Mouse (Mus musculus) gastrocnemius, postnatal 14 days (tissue): Measurements from ENCODE around the gene Utp3. TPM values are rescaled to one million over a fixed set of nuclear protein-coding genes. Genes with fewer than 3 reads are reported as not detected.
"Not testable (repeated sequence)": the region's sequence is repeated elsewhere in the genome, so short reads cannot be mapped to it uniquely, and the experiment has no call there.

Source experiments
- DNase-seq: peaks from one replicate; pipeline ENCODE4 v3.0.0; 2021; ENCODE audit warnings: mixed read lengths
- intact Hi-C: fragments of 180-260 bp; cut with DNase I; formaldehyde crosslinking; loops from one replicate; pipeline ENCODE4 v1.15.1; 2025; ENCODE audit warnings: low total_unique reads
- long read RNA-seq, 2 experiments: library from polyadenylated mRNA; stranded (forward); transcript quantifications; one replicate each; pipeline ENCODE4 v2.0.0; 2021
- total RNA-seq, 2 experiments: library from RNA; stranded (reverse); gene quantifications; 2 replicates each; pipeline ENCODE4 v1.2.3; 2021

Utp3 gene
- total RNA-seq, result 10 to 100 TPM; 22.5 to 23.4 TPM
- long read RNA-seq, experiment 1, transcript Utp3-201 (1 exons, 1,629 nt), result major isoform, 14 of 14 reads
- long read RNA-seq, experiment 1, partial matches to known transcripts, result 0 of 14 reads
- long read RNA-seq, experiment 1, other reads (novel, unspliced or antisense), result 0 of 14 reads
- long read RNA-seq, experiment 2, transcript Utp3-201 (1 exons, 1,629 nt), result major isoform, 22 of 22 reads
- long read RNA-seq, experiment 2, partial matches to known transcripts, result 0 of 22 reads
- long read RNA-seq, experiment 2, other reads (novel, unspliced or antisense), result 0 of 22 reads

DNA sequence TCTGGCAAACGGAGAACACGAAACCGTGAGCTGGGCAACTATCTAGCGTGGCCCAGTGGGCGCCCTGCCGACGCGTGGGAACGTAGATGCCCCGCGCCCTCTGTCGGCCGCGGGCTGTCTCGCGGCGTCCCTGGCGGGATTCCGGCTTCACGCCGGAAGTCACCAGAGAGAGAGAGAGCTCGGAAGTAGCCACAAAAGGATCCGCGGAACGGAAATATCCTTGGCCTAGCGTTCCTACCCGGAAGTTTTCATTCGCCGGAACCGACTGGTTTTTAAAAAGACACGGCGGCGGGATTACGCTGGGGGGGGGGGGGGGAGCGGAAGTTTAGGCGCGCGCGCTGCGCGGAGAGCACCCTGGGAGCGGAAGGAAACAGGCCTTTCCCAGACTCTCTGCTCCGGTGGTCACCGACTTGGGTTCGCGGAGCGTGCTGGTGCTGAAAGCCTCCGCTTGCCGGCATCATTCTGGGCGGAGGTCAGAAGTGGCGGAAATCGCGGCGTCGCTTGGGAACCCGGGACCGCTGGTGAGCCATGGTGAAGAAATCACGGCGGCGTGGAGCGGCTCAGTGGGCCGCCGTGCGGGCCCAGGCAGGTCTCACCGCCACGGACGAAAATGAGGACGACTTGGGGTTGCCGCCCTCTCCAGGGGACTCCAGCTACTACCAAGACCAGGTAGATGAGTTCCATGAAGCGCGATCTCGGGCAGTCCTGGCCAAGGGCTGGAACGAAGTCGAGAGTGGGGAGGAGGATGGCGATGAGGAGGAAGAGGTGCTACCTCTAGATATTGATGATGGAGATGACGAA is at the start of gene Utp3:
TSS of gene Utp3 (plus strand) at position 377 of the 801 bp plus-strand sequence.
- intact Hi-C loops, result no loop called here
- DNase-seq, result peak; percentile 91

DNA sequence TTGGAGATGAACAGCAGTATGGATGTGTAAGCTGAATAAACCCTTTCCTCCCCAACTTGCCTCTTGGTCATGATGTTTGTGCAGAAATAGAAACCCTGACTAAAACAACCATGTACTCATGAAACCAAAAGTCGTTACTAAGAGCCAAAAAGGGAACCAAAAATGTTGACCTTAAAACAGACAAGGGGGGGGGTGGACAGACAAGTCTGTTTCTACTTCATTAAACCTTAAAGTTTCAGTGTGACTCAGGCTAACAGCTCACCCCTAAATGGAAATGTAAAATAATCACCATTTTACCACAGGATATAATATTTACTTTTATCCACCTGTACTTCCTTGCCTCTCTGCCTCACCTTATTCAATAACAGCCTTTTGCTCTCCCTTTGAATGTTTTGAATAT is 45.7 kb upstream of the Utp3 start:
- intact Hi-C loops, result no loop called here
- DNase-seq, result no peak

GRCm38 (mm10) chr5:88508990-88509389 is 45.3 kb upstream of the Utp3 start:
- DNase-seq, result no peak
- intact Hi-C loops, result no loop called here

GRCm38 (mm10) chr5:88519232-88519631 is 35.0 kb upstream of the Utp3 start:
- no peak for DNase-seq

DNA sequence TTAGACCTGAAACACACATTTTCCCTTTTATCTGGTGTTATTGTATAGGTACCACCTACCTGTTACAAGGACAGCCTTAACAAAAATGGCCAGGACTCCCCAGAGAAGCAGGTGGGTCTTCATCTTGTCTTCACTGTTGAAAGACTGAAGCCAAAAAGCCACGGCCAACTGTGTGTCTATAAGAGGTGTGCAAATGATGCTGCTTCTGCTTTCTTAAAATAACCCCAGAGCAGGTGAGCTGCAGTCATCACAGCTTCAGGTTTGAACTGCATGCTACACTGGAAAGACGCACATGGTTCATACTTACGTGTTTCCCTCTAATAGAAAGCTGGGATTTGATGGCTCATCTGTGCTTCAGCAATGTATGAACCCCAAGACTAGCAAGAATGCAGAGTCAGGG is 26.6 kb upstream of the Utp3 start, which contains the start of gene Jchain:
TSS of gene Jchain (minus strand) at position 235 of the 400 bp plus-strand sequence.
- intact Hi-C loops, result no loop called here
- no peak for DNase-seq

More at GRCm38 (mm10) chr5:88519232-88519631, 35.0 kb upstream of the Utp3 start:
- intact Hi-C loops, result no loop called here

DNA sequence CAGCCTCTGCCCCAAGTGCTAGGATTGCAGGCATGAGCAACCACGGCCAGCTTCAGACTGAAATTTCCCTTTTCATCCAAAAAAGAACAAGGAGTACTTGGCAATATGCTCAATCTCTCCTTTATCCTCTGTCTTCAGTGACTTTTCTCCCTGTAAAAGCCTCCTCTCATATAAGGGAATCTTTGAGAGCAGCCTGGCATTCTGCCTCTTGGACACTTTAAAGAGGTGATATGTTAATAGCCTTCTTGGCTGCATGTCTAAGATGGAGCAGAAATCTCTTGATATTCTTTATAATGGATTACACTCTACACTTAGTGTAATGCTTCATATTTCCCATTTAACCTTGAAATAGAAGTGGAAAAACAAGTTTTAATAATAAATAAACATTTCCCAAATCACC is 23.4 kb upstream of the Utp3 start:
- intact Hi-C loops, result no loop called here
- no peak for DNase-seq

GRCm38 (mm10) chr5:88534697-88535096 is 19.6 kb upstream of the Utp3 start:
- intact Hi-C loops, result no loop called here
- DNase-seq, result no peak

DNA sequence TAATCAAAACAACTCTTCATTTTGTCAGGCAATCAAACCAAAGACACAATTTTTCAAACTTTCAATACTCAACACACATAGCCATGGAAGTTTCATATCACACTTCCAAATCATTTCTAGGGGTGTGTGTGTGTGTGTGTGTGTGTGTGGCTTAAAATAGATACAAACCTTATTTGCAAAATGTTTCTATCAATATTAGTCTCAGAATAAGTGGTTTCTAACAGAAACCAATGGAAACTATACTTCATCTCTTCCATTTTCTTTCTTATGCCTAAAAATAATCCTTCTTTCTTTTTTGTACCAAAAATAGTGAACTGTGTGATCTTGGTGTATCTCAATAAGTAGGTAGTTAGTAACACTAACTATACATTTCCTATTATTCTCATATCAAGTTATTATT is 13.4 kb upstream of the Utp3 start:
- intact Hi-C loops, result no loop called here

GRCm38 (mm10) chr5:88542651-88543282 is 11.5 kb upstream of the Utp3 start:
- intact Hi-C loops, result no loop called here
- peak; percentile 23 for DNase-seq

More for the DNA sequence above, 13.4 kb upstream of the Utp3 start:
- DNase-seq, result no peak

DNA sequence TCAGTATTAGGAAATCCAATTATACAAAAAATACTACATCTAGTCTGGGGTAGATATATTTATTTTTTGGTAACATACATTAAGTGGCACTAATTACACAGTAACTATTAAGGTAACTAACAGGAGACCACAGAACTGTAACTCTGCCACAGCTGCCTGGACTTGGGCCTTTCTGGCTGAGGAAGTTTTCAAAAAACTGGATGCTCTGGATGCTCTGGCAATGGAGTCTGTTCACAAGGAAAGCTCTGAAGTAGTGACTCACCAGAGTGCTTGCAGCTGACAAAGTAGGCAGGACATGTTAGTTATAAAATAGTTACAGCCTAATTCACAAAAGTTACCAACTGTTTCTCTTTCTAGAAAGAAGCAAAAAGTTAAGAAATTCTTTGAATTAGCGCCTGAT is 9.9 kb upstream of the Utp3 start:
- intact Hi-C loops, DNase-seq: not testable (repeated sequence)

DNA sequence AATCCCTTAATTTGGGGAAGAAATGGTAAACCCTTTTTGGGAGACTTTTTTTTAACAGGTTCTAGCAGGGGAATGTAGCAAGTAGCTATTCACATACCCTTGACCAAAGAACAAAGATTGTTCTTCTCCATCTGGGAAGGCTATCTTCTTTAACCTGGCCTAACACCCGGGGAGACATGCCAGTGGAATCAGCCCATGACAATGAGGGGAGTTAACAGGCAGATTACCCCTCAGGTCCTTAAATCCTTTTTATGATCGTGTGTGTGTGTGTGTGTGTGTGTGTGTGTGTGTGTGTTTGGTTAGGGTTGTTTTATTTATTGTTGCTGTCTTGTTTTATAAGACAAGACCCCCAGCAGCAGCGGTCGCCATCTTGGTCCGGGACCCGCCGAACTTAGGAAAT is 8.7 kb upstream of the Utp3 start:
- intact Hi-C loops, result no loop called here
- no peak for DNase-seq

- intact Hi-C loops, result no loop called here
- DNase-seq, result no peak
These were observed 784 bp upstream of the Utp3 start for GRCm38 (mm10) chr5:88553271-88554085.

DNA sequence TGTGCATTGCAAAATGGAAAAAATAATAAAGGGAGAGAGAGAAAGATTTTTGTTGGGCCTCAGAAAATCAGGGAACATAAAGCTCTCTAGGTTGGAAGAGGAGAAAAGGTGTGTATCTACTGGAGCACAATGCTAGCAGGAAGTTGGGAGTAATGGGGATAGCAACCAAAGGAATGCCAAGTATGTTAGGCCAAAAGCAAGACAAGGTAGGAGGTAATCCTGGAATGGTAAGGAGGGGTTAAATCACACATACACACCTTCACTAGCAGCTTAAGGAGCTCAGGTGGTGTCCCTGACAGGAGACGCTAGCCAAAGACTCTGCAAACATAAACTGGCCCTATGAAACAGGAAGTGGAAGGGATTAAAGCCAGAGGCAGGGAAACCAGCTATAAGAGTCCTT is 4.7 kb downstream of the Utp3 start:
- DNase-seq, result no peak
- intact Hi-C loops, result no loop called here

GRCm38 (mm10) chr5:88561080-88561814 is 7.0 kb downstream of the Utp3 start:
- intact Hi-C loops, result no loop called here
- no peak for DNase-seq

DNA sequence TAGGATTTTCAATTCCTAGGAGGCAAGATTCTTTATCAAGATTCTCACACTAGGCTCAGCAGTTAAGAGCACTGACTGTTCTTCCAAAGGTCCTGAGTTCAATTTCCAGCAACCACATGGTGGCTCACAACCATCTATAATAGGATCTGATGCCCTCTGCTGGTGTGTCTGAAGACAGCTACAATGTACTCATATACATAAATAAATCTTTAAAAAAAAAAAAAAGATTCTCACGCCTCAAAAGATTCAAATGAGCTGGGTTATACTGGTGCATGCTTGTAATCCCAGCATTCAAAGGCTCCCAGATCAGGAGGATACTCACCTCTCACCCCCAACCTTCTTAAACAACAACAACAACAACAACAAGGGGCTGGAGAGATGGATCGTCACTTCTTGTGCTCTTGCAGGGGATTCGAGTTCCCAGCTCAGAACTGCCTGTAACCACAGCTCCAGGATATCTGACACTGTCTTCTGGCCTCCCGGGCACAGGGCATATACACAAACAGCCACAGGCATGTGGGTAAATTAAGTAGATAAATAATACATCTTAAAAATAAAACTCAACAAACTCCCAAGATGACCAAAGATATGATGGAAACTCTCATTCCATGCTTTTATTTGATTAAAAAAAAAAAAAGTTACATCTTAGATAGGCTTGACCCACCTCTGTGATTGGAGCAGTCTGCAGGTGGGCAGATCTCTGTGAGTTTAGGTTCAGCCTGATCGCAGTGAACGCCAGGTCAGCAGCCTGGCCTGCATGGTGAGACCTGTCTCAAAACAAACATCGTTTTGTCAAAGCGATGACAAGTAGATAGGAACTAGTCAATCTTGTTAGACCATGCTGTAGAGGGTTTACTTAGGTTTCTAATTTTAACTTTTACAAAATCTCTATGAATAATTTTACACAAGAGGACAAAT is 8.9 kb downstream of the Utp3 start:
- DNase-seq, result no peak
- intact Hi-C loops, result no loop called here

DNA sequence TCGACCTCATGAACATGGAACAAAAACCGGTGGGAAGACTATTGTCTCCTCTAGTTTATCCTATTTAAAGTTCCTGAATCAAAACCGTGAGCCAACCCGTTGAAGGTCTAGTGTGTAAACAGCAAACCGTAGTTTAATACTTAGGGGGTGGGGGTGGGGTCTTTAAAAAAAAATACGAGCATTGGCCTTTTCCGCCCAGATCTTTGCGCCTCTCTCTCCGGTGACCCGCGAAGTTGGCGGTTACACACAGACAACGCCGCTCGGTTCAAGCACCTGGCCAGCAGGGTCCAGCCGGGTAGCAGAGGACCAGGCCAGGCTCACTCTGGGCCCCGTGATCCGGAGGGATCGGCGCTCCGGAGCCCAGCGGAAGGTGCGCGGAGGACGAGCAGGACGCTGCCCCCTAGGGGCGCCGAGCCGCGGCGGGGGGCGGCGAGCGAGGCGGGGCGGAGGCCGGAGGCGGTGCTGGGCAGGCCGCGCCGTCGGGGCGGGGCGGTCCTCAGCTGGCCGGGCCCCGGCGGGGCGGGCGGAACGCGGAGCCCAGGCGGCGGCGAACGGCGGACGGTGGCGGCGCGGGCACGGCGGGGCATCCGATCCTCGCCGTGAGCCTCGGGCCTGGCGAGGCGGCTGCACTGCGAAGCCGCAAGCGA is 10.4 kb downstream of the Utp3 start, which contains the start of gene Rufy3:
TSS of gene Rufy3 (plus strand) at position 540 of the 647 bp plus-strand sequence.
- peak; percentile 87 for DNase-seq
- intact Hi-C loops, result no loop called here
